Mouse (Mus musculus) heart, adult 2 months (tissue): ENCODE data around the gene Fscn1.

ENCODE experiments used
- CTCF ChIP-seq: fragments of 200-600 bp; IDR thresholded peaks from 2 replicates; pipeline ENCODE4 v1.8.1; 2022; ENCODE audit warnings: antibody characterized with exemption, mild to moderate bottlenecking, moderate library complexity
- EP300 ChIP-seq: fragments of 200-500 bp; IDR thresholded peaks from 2 replicates; pipeline ENCODE4 v1.6.1; 2011; ENCODE audit warnings: low read depth, low read length, control low read depth; ENCODE audit not compliant: insufficient read depth
- POLR2A ChIP-seq: fragments of 200-500 bp; IDR thresholded peaks from 2 replicates; pipeline ENCODE4 v1.6.1; 2011; ENCODE audit warnings: mild to moderate bottlenecking, low read depth, low read length, control low read depth; ENCODE audit not compliant: insufficient read depth

- TF ChIP-seq CTCF (no peak), POLR2A (no peak), EP300 (no peak)
Observed at GRCm38 (mm10) chr5:142983174-142983573, 23.0 kb downstream of the Fscn1 start.
